Mouse (Mus musculus): ENCODE results near the gene Wnt10a.

DNA sequence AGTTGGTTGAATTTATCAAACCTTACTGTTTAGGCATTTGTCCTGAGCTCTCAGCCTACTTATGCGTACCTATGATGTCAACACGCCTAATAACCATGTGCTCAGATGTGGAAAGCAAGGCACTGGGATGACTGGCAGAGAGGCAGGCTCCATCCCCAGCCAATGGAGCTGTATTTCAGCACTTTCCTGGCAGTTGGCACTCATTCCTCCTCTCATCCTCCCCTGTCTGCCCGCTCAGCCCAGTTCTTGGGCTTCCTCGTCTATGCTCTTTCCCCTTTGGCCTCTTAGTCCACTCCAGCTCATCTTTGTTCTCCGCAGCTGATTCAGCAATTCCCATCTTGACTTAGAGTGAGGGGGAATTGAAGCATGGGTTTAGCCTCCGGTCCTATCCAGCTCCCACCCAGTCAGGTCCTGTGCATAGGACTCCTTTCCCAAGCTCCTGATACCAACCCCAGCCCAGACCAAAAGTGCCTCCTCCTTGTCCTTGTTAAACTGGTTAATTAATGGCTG is 10.4 kb downstream of the Wnt10a start:
- TF ChIP-seq CTCF (IDR thresholded peaks at IDR 0.05; ENCODE audit: insufficient read depth, low read depth, low read length) = no peak
- no peak for TF ChIP-seq POLR2A (IDR thresholded peaks at IDR 0.05; ENCODE audit: insufficient read depth, low read depth, low read length)

Data from olfactory bulb, adult 2 months (tissue).